Mouse (Mus musculus) spleen, embryonic (tissue): Measurements from ENCODE around the gene A3galt2.

Source experiments
- CTCF ChIA-PET: fragments of 350-600 bp; sonication (Branson Sonifier 250); formaldehyde crosslinking; loops from one replicate; lab custom pipeline; 2022; lab: Charles Lee

The A3galt2 gene

GRCm38 (mm10) chr4:128755064-128755463 lies at the start of gene A3galt2:
Gene A3galt2 (plus strand): TSS chr4:128755364.
- CTCF ChIA-PET, result interaction anchor here (0.6 to 0.9 kb wide), 3 partner anchors 10 to 44 kb away, joined by 4 to 8 read pairs (median 4); no protein-coding TSS in a partner anchor

- CTCF ChIA-PET, result no interaction called here
These were observed 48.5 kb upstream of the A3galt2 start for GRCm38 (mm10) chr4:128706626-128707025.

GRCm38 (mm10) chr4:128707384-128707783 lies 47.8 kb upstream of the A3galt2 start:
- CTCF ChIA-PET, result no interaction called here

- CTCF ChIA-PET, result no interaction called here
These were observed 45.9 kb upstream of the A3galt2 start for GRCm38 (mm10) chr4:128709061-128709780.

- CTCF ChIA-PET, result interaction anchor here (1.2 to 3.5 kb wide), 2 partner anchors 11 to 66 kb away, joined by 3 to 29 read pairs; no protein-coding TSS in a partner anchor
These were observed 45.4 kb upstream of the A3galt2 start for GRCm38 (mm10) chr4:128709781-128710166.

- CTCF ChIA-PET, result interaction anchor here (1.2 to 3.5 kb wide), 2 partner anchors 10 to 66 kb away, joined by 3 to 29 read pairs; no protein-coding TSS in a partner anchor
These were observed 44.9 kb upstream of the A3galt2 start for GRCm38 (mm10) chr4:128710286-128710685.

- CTCF ChIA-PET, result interaction anchor here (0.8 to 3.5 kb wide), 6 partner anchors 10 to 148 kb away, joined by 3 to 29 read pairs (median 4); partner anchors contain the start of gene A3galt2
These were observed 44.4 kb upstream of the A3galt2 start for GRCm38 (mm10) chr4:128710800-128711199.

- CTCF ChIA-PET, result interaction anchor here (0.6 to 3.5 kb wide), 7 partner anchors 14 to 147 kb away, joined by 3 to 29 read pairs (median 4); partner anchors contain the start of gene A3galt2
These were observed 43.6 kb upstream of the A3galt2 start for GRCm38 (mm10) chr4:128711455-128712135.

- CTCF ChIA-PET, result interaction anchor here (0.6 to 3.5 kb wide), 5 partner anchors 14 to 1483 kb away, joined by 3 to 29 read pairs (median 4); no protein-coding TSS in a partner anchor
These were observed 43.0 kb upstream of the A3galt2 start for GRCm38 (mm10) chr4:128712136-128712655.

- CTCF ChIA-PET, result interaction anchor here (3.5 kb wide), 1 partner anchor 63 kb away, joined by 29 read pairs; no protein-coding TSS in a partner anchor
These were observed 42.2 kb upstream of the A3galt2 start for GRCm38 (mm10) chr4:128712941-128713340.

GRCm38 (mm10) chr4:128715241-128716204 lies 39.6 kb upstream of the A3galt2 start:
- CTCF ChIA-PET, result no interaction called here

- CTCF ChIA-PET, result no interaction called here
These were observed 38.9 kb upstream of the A3galt2 start for GRCm38 (mm10) chr4:128716279-128716678.

- CTCF ChIA-PET, result no interaction called here
These were observed 38.4 kb upstream of the A3galt2 start for GRCm38 (mm10) chr4:128716731-128717130.

- CTCF ChIA-PET, result interaction anchor here (0.7 kb wide), 1 partner anchor 10 kb away, joined by 3 read pairs; no protein-coding TSS in a partner anchor
These were observed 35.1 kb upstream of the A3galt2 start for GRCm38 (mm10) chr4:128720110-128720509.

GRCm38 (mm10) chr4:128721061-128721648 lies 34.0 kb upstream of the A3galt2 start:
- CTCF ChIA-PET, result interaction anchor here (0.5 to 0.7 kb wide), 2 partner anchors 11 to 19 kb away, joined by 3 to 4 read pairs; no protein-coding TSS in a partner anchor

GRCm38 (mm10) chr4:128721761-128722160 lies 33.4 kb upstream of the A3galt2 start:
- CTCF ChIA-PET, result no interaction called here

- CTCF ChIA-PET, result no interaction called here
These were observed 32.2 kb upstream of the A3galt2 start for GRCm38 (mm10) chr4:128722932-128723331.

GRCm38 (mm10) chr4:128723431-128723830 lies 31.7 kb upstream of the A3galt2 start:
- CTCF ChIA-PET, result no interaction called here

GRCm38 (mm10) chr4:128724059-128724458 lies 31.1 kb upstream of the A3galt2 start:
- CTCF ChIA-PET, result no interaction called here
